Mouse (Mus musculus) CH12F3 (cell line): Measurements from ENCODE around the gene Fosl1.

Source experiments
- in situ Hi-C: fragments of 300-500 bp; cut with MboI; formaldehyde crosslinking; loops from 2 replicates; pipeline ENCODE4 v1.14.3; 2020; ENCODE audit warnings: low sequenced_read_pairs

The Fosl1 gene

GRCm38 (mm10) chr19:5424782-5425741 lies 22.3 kb upstream of the Fosl1 start, which contains the start of the genes Drap1 and AI837181:
TSS of gene Drap1 (minus strand) at chr19:5424979.
TSS of gene AI837181 (plus strand) at chr19:5425144.
- in situ Hi-C loops: no loop called here

GRCm38 (mm10) chr19:5425906-5426565 lies 21.3 kb upstream of the Fosl1 start:
- in situ Hi-C loops: no loop called here

GRCm38 (mm10) chr19:5426640-5427290 lies 20.6 kb upstream of the Fosl1 start:
- in situ Hi-C loops: no loop called here

GRCm38 (mm10) chr19:5428083-5428482 lies 19.3 kb upstream of the Fosl1 start:
- in situ Hi-C loops: no loop called here

GRCm38 (mm10) chr19:5429219-5429618 lies 18.1 kb upstream of the Fosl1 start:
- in situ Hi-C loops: no loop called here

- in situ Hi-C loops: no loop called here
These were observed 17.5 kb upstream of the Fosl1 start for GRCm38 (mm10) chr19:5429806-5430205.

- in situ Hi-C loops: no loop called here
These were observed 16.9 kb upstream of the Fosl1 start for GRCm38 (mm10) chr19:5430408-5430807.

GRCm38 (mm10) chr19:5431911-5432464 lies 15.4 kb upstream of the Fosl1 start:
- in situ Hi-C loops: no loop called here

GRCm38 (mm10) chr19:5432992-5433852 lies 14.1 kb upstream of the Fosl1 start:
- in situ Hi-C loops: no loop called here

- in situ Hi-C loops: no loop called here
These were observed 13.4 kb upstream of the Fosl1 start for GRCm38 (mm10) chr19:5433951-5434350.

GRCm38 (mm10) chr19:5444371-5444908 lies 2.9 kb upstream of the Fosl1 start:
- in situ Hi-C loops: no loop called here

GRCm38 (mm10) chr19:5444954-5445353 lies 2.4 kb upstream of the Fosl1 start:
- in situ Hi-C loops: no loop called here

- in situ Hi-C loops: no loop called here
These were observed 1.6 kb upstream of the Fosl1 start for GRCm38 (mm10) chr19:5445747-5446146.

- in situ Hi-C loops: no loop called here
These were observed 1.2 kb downstream of the Fosl1 start for GRCm38 (mm10) chr19:5448354-5449150.

GRCm38 (mm10) chr19:5449673-5450072 lies 2.3 kb downstream of the Fosl1 start:
- in situ Hi-C loops: no loop called here

- in situ Hi-C loops: no loop called here
These were observed 4.4 kb downstream of the Fosl1 start for GRCm38 (mm10) chr19:5451766-5452165.

GRCm38 (mm10) chr19:5455037-5455436 lies 7.7 kb downstream of the Fosl1 start:
- in situ Hi-C loops: no loop called here

- in situ Hi-C loops: no loop called here
These were observed 8.2 kb downstream of the Fosl1 start for GRCm38 (mm10) chr19:5455568-5455967.
